Comparison of ENCODE assay signal across 8 mouse cellular contexts in genomic region chr11:87595327-87595841, GRCm38 (mm10). TPM values are rescaled to one million over a fixed set of nuclear protein-coding genes. Genes with fewer than 3 reads are reported as not detected.
DNase-seq lines count a peak whose midpoint lies in the region; ATAC-seq and TF ChIP-seq lines count a peak whose summit lies in the region.

No protein-coding gene starts in this region.

- H3K27me3 ChIP-seq in hindbrain, embryonic 12.5 days, result no peaks in the 10 kb centered on the region

- ATAC-seq in hindbrain, embryonic 12.5 days (ENCODE audit: low FRiP score), result peak; percentile 61

- peaks cover 52% of the 10 kb centered on the region for H3K4me1 ChIP-seq in hindbrain, embryonic 12.5 days

- peaks cover 18% of the 10 kb centered on the region; the same call in 1 of the 2 replicates for H3K79me2 ChIP-seq in macrophage (ENCODE audit: inconsistent target)

- no peak for TF ChIP-seq CTCF in left cerebral cortex, adult 2 months (IDR thresholded peaks at IDR 0.05)

- peak; percentile 56 for DNase-seq in T-cell, adult 2 months (ENCODE audit: low spot score)
- peak; percentile 94 for DNase-seq in cerebellum, adult 9-11 months
- peak; percentile 75 to 81 for DNase-seq in frontal cortex, postnatal 10 days (ENCODE audit: low spot score in 2 of 2)
- DNase-seq in left cerebral cortex, adult 2 months (ENCODE audit: extremely low spot score in 1 of 2, low spot score in 2 of 2), result peak; percentile 83 to 88
- peak; percentile 90 to 91 for DNase-seq in right cerebral cortex, postnatal 10 days (ENCODE audit: low spot score in 2 of 2)
- DNase-seq in urinary bladder, postnatal 14 days (ENCODE audit: low spot score), result peak; percentile 90

- peak overlapping the region; percentile 87 for H3K4me2 ChIP-seq in hindbrain, embryonic 12.5 days (replicated peaks)

- peak overlapping the region; percentile 75 for H3K4me3 ChIP-seq in hindbrain, embryonic 12.5 days
- peak overlapping the region; percentile 64 for H3K4me3 ChIP-seq in left cerebral cortex, adult 2 months
- H3K4me3 ChIP-seq in macrophage (ENCODE audit: inconsistent target), result peak overlapping the region; percentile 32

- 2% methylated on average over 19 of the region's 37 CpGs for WGBS in hindbrain, embryonic 12.5 days
- 2% methylated on average over 25 of the region's 37 CpGs for WGBS in macrophage (ENCODE audit: missing documents)

- peaks cover 39% of the 10 kb centered on the region for H3K36me3 ChIP-seq in hindbrain, embryonic 12.5 days
- peaks cover 42% of the 10 kb centered on the region for H3K36me3 ChIP-seq in macrophage (ENCODE audit: inconsistent target)

- intact Hi-C loops in left cerebral cortex, adult 2 months (cut with DNase I), result loop anchor here (5.0 kb wide), 1 partner anchor 167 kb away; the partner anchor contains the start of gene Tspoap1

- H3K27ac ChIP-seq in hindbrain, embryonic 12.5 days, result peak overlapping the region; percentile 92
- peak overlapping the region; percentile 91 for H3K27ac ChIP-seq in left cerebral cortex, adult 2 months
- H3K27ac ChIP-seq in macrophage, result no peak overlapping the region

- H3K9ac ChIP-seq in hindbrain, embryonic 12.5 days, result peak overlapping the region; percentile 81

- H3K9me3 ChIP-seq in hindbrain, embryonic 12.5 days (replicated peaks), result no peaks in the 10 kb centered on the region

RNA-seq across cellular contexts. Expression of gene Mtmr4, which starts 3.4 kb away (rescaled TPM):
- 81.2 and 86.8 TPM in 2 replicates for polyA plus RNA-seq in hindbrain, embryonic 12.5 days (2016; fragmentation: Nextera tagmentation; extraction: Ambion mirVana)
- total RNA-seq in left cerebral cortex, adult 2 months (2021), result 10 to 100 TPM; 80.4 to 99.0 TPM
- 10 to 100 TPM in 17 of 26 experiments, 1 to 10 TPM in 9; 3.9 to 30.3 (median 19.1) TPM for total RNA-seq in macrophage (2018; cell fraction: chromatin; rRNA removed)
- 10 to 100 TPM in 21 of 26 experiments, 1 to 10 TPM in 5; 4.1 to 22.7 (median 17.4) TPM for total RNA-seq in macrophage (2018; cell fraction: cytosol; rRNA removed)
- total RNA-seq in macrophage (2018; cell fraction: nucleus; rRNA removed), result 10 to 100 TPM in 21 of 26 experiments, 1 to 10 TPM in 5; 5.0 to 31.2 (median 17.5) TPM
- 9.4 to 13.5 TPM (median 12.0 TPM) in 3 replicates for polyA plus RNA-seq in macrophage (2018)

RNA-seq across cellular contexts. Expression of gene Hsf5, which starts 21.6 kb away (rescaled TPM):
- 0.43 and 0.45 TPM in 2 replicates for polyA plus RNA-seq in hindbrain, embryonic 12.5 days (2016; fragmentation: Nextera tagmentation; extraction: Ambion mirVana)
- under 1 TPM; 0.54 to 0.77 TPM for total RNA-seq in left cerebral cortex, adult 2 months (2021)
- total RNA-seq in macrophage (2018; cell fraction: chromatin; rRNA removed), result under 1 TPM in 21 of 26 experiments, not detected in 5; 0.15 to 0.93 (median 0.44) TPM
- total RNA-seq in macrophage (2018; cell fraction: cytosol; rRNA removed), result under 1 TPM in 5 of 26 experiments, not detected in 21; 0.05 to 0.10 (median 0.07) TPM
- total RNA-seq in macrophage (2018; cell fraction: nucleus; rRNA removed), result under 1 TPM in 21 of 26 experiments, not detected in 5; 0.12 to 0.61 (median 0.34) TPM
- polyA plus RNA-seq in macrophage (2018), result not detected in 3 replicates

RNA-seq across cellular contexts. Expression of gene Sept4, which starts 26.7 kb away (rescaled TPM):
- polyA plus RNA-seq in hindbrain, embryonic 12.5 days (2016; fragmentation: Nextera tagmentation; extraction: Ambion mirVana), result 13.1 and 14.1 TPM in 2 replicates
- 100 to 1,000 TPM; 156 to 175 TPM for total RNA-seq in left cerebral cortex, adult 2 months (2021)
- under 1 TPM in 1 of 26 experiments, not detected in 25; 0.73 TPM for total RNA-seq in macrophage (2018; cell fraction: chromatin; rRNA removed)
- total RNA-seq in macrophage (2018; cell fraction: cytosol; rRNA removed), result under 1 TPM in 1 of 26 experiments, not detected in 25; 0.18 TPM
- not detected for total RNA-seq in macrophage (2018; cell fraction: nucleus; rRNA removed)
- not detected in 3 replicates for polyA plus RNA-seq in macrophage (2018)

RNA-seq across cellular contexts. Expression of gene Gm11492, which starts 28.9 kb away (rescaled TPM):
- not detected in 2 replicates for polyA plus RNA-seq in hindbrain, embryonic 12.5 days (2016; fragmentation: Nextera tagmentation; extraction: Ambion mirVana)
- total RNA-seq in left cerebral cortex, adult 2 months (2021), result not detected
- not detected for total RNA-seq in macrophage (2018; cell fraction: chromatin; rRNA removed)
- not detected for total RNA-seq in macrophage (2018; cell fraction: cytosol; rRNA removed)
- not detected for total RNA-seq in macrophage (2018; cell fraction: nucleus; rRNA removed)
- polyA plus RNA-seq in macrophage (2018), result not detected in 3 replicates

Comparison
In these comparisons a context has a peak if more than half of its experiments do, and no peak if none do; other contexts are left out.
1. RNA of gene Sept4, which starts 26.7 kb away (polyA plus RNA-seq): 13.1 to 14.1 TPM in hindbrain, embryonic 12.5 days; not detected in macrophage; every median in the first group is over 10 times any median in the second.
2. Peak in every context shown above with its lines, with median percentiles within 50 percentile points of each other: DNase-seq and H3K4me3 ChIP-seq.